Mouse (Mus musculus): Measurements from ENCODE around the gene Col17a1. TPM values are rescaled to one million over a fixed set of nuclear protein-coding genes. Genes with fewer than 3 reads are reported as not detected.

Col17a1 gene
- total RNA-seq, 1 experiment from 2014 or later, result not detected

- no peak for ATAC-seq (replicated peaks in 1 of 2; ENCODE audit: insufficient read depth in 1 of 2, low FRiP score in 2 of 2, low TSS enrichment in 1 of 2, low read depth in 1 of 2, poor library complexity in 2 of 2, severe bottlenecking in 2 of 2)
These were observed 60.1 kb downstream of the Col17a1 start for GRCm38 (mm10) chr19:47631799-47632198.

DNA sequence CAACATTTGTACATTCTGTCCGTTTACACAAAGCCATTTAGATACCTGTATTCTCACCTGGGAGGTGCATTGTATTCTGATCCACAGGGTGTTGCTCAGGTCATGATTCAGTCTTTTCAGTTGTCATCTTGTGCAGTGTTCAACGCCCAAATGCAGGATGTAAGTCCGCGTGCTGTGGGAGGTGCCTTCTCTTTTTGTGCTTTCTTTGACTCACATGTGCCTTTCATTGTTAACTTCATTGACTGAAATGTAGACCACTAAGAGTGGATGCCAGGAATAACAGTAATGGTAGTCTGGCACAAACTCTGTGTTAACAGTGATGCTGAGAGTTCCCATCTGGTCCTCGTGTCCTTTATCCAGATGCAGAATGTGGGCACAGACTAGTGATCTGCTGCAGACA lies 61.5 kb downstream of the Col17a1 start:
- no peak for ATAC-seq (replicated peaks in 1 of 2; ENCODE audit: insufficient read depth in 1 of 2, low FRiP score in 2 of 2, low TSS enrichment in 1 of 2, low read depth in 1 of 2, poor library complexity in 2 of 2, severe bottlenecking in 2 of 2)

DNA sequence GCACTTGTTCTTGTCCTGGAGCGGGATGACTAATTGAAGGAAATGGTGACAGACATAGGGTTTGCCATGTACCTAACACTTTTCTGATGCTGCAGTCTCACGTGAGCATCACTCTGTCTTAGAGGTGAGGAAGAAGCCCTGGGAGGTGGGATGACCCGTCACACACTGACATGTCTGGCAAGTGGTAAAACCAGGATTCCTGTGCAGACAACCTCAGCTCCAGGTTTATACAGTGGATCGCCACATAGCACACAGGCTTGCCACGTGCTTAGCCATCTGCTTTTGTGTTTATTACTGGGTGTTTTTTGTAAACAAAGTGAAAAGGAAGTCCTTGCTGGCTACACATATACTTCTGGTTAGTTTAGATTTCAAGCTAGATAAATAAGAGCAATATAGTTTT lies 62.8 kb downstream of the Col17a1 start:
- no peak for ATAC-seq (replicated peaks in 1 of 2; ENCODE audit: insufficient read depth in 1 of 2, low FRiP score in 2 of 2, low TSS enrichment in 1 of 2, low read depth in 1 of 2, poor library complexity in 2 of 2, severe bottlenecking in 2 of 2)

- ATAC-seq (replicated peaks in 1 of 2; ENCODE audit: insufficient read depth in 1 of 2, low FRiP score in 2 of 2, low TSS enrichment in 1 of 2, low read depth in 1 of 2, poor library complexity in 2 of 2, severe bottlenecking in 2 of 2), result no peak
These were observed 64.4 kb downstream of the Col17a1 start for GRCm38 (mm10) chr19:47627450-47627849.

DNA sequence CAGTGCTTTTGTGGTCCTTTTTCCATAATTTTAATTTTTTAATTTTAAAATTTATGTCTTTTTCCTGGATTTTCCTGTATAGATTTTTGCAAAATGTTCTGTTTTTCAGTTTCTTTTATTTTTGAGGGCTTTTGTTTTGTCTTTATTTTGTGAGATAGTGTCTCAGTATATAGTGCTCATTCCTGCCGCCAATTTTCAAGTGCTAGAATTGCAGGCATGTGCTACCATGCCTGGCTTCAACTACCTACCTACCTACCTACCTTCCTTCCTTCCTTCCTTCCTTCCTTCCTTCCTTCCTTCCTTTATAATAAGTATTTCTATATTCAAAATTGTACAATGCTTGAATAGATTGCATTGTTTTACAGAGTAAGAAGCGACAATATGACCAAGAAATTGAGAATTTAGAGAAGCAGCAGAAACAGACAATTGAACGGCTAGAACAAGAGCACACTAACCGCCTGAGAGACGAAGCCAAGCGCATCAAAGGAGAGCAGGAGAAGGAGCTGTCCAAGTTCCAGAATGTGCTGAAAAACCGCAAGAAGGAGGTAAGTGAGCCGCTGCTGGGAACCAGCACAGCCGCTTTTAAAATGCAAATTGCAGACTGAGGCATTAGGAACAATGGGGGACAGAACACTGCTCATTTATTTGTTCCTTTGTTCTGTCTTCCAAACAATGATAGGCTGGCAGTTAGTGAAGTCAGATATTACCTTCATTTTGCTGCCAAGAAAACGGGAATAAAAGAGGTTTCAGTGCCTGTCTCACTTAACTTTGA lies 66.8 kb downstream of the Col17a1 start:
- ATAC-seq (replicated peaks in 1 of 2; ENCODE audit: insufficient read depth in 1 of 2, low FRiP score in 2 of 2, low TSS enrichment in 1 of 2, low read depth in 1 of 2, poor library complexity in 2 of 2, severe bottlenecking in 2 of 2), result no peak

- ATAC-seq (replicated peaks in 1 of 2; ENCODE audit: insufficient read depth in 1 of 2, low FRiP score in 2 of 2, low TSS enrichment in 1 of 2, low read depth in 1 of 2, poor library complexity in 2 of 2, severe bottlenecking in 2 of 2), result no peak
These were observed 70.4 kb downstream of the Col17a1 start for GRCm38 (mm10) chr19:47621478-47621877.

DNA sequence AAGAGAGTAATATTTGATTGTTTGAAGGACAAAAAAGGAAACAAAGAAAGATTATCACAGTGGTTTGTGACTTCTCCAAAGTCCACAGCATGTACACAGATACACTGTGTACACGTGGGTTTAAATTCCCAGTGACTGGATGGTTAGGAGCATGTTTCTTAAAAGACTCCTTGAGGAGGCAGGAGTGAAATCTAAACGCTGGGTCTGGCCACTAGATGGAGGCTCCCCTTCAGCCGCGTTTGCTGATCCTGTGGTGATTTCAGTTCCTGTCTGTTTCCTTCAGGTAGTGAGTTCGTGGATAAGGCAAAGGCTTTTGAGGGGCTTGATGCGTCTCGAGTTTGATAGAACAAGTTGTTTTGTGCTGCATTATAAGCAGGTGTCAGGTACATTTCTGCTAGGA lies 78.5 kb downstream of the Col17a1 start:
- ATAC-seq (replicated peaks in 1 of 2; ENCODE audit: insufficient read depth in 1 of 2, low FRiP score in 2 of 2, low TSS enrichment in 1 of 2, low read depth in 1 of 2, poor library complexity in 2 of 2, severe bottlenecking in 2 of 2), result no peak

- no peak for ATAC-seq (replicated peaks in 1 of 2; ENCODE audit: insufficient read depth in 1 of 2, low FRiP score in 2 of 2, low TSS enrichment in 1 of 2, low read depth in 1 of 2, poor library complexity in 2 of 2, severe bottlenecking in 2 of 2)
These were observed 83.4 kb downstream of the Col17a1 start for GRCm38 (mm10) chr19:47608513-47608912.

Other genes starting within 250 kb of the Col17a1 start
- gene Sh3pxd2a, start 227.7 kb downstream of the Col17a1 start, total RNA-seq (2017), result 4.0 and 4.2 TPM in 2 replicates
- 17.1 and 19.8 TPM in 2 replicates for gene Stn1, start 154.6 kb downstream of the Col17a1 start, total RNA-seq (2017)
- 170 and 191 TPM in 2 replicates for gene Slk, start 112.4 kb downstream of the Col17a1 start, total RNA-seq (2017)
- gene Sfr1, start 39.6 kb upstream of the Col17a1 start, total RNA-seq (2017), result 209 and 264 TPM in 2 replicates
- 96.4 and 117 TPM in 2 replicates for gene Gsto1, start 162.9 kb upstream of the Col17a1 start, total RNA-seq (2017)
- not detected in 2 replicates for gene Gsto2, start 173.4 kb upstream of the Col17a1 start, total RNA-seq (2017)
- 0.10 TPM in 1 of 2 replicates, not detected in the other for gene Cfap43, start 227.2 kb upstream of the Col17a1 start, total RNA-seq (2017)
- gene Itprip, start 227.2 kb upstream of the Col17a1 start, total RNA-seq (2017), result 18.6 and 33.0 TPM in 2 replicates
- gene Cfap58, start 245.6 kb upstream of the Col17a1 start, total RNA-seq (2017), result not detected in 2 replicates

All from hematopoietic stem cell, adult 5-6 weeks (primary cell).